In the genomic region with DNA sequence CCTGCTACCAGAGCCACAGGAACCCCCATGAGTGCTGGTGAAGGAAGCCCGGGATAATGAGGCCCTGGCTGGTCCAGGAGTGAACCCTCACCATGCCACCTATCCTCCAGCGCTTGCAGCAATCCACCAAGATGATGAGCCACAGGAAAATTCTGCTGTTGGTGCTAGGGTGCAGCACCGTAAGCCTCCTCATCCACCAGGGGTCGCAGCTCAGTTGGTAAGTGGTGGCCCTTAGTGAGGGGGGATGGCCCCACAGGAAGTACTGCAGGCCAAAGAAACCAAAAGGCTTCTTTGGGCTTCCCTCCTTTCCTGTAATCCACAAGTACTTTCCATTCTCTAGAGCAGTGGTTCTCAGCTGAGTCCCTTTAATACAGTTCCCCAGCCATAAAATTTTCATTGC, we compare ENCODE assay signal across 10 mouse cellular contexts. TPM values are rescaled to one million over a fixed set of nuclear protein-coding genes. Genes with fewer than 3 reads are reported as not detected.
DNase-seq lines count a peak whose midpoint lies in the region; ATAC-seq lines count a peak whose summit lies in the region.
"Had no signal": no experiment of that assay in that cellular context is flagged by ENCODE, and none has a peak within 500 bp of the region (broad histone marks: within the 10 kb centered on the region; RNA-seq: fewer than 3 reads in every experiment).

No protein-coding gene starts in this region.

- H3K4me1 ChIP-seq in heart, embryonic 12.5 days (replicated peaks), result peaks cover 22% of the 10 kb centered on the region

- H3K27me3 ChIP-seq in heart, embryonic 12.5 days (replicated peaks), result peaks cover 16% of the 10 kb centered on the region
- H3K27me3 ChIP-seq: embryonic facial prominence, embryonic 15.5 days had no signal

- H3K36me3 ChIP-seq in heart, embryonic 12.5 days, result no peaks in the 10 kb centered on the region
- H3K36me3 ChIP-seq: embryonic facial prominence, embryonic 15.5 days had no signal

- peak; percentile 92 for DNase-seq in heart, adult 11 months
- DNase-seq in right cerebral cortex, postnatal 4 days, result peak; percentile 64
- no peak for DNase-seq in right cerebral cortex, adult 18-20 months
- peak; percentile 66 for DNase-seq in c-Kit-positive CD71-negative TER-119-negative erythroid progenitor cells, embryonic 14.5 days (ENCODE audit: low read depth)
- peak; percentile 87 for DNase-seq in induced T-regulatory cell, adult 2 months (ENCODE audit: low read depth)

- H3K4me3 ChIP-seq in heart, embryonic 12.5 days, result no peak overlapping the region
- H3K4me3 ChIP-seq: embryonic facial prominence, embryonic 15.5 days had no signal

- 0 out of 2 replicates have a peak, but pooled peaks cover 8% of the 10 kb centered on the region for H3K9me3 ChIP-seq in heart, embryonic 12.5 days (replicated peaks)
- H3K9me3 ChIP-seq: embryonic facial prominence, embryonic 15.5 days had no signal

- no peak overlapping the region for H3K27ac ChIP-seq in heart, embryonic 12.5 days (ENCODE audit: poor library complexity, severe bottlenecking)
- H3K27ac ChIP-seq: embryonic facial prominence, embryonic 15.5 days; macrophage had no signal

- no peak overlapping the region for H3K4me2 ChIP-seq in heart, embryonic 12.5 days
- H3K4me2 ChIP-seq: embryonic facial prominence, embryonic 15.5 days had no signal

- ATAC-seq in heart, embryonic 12.5 days (ENCODE audit: insufficient number of reproducible peaks, low FRiP score), result no peak
- peak; percentile 77 for ATAC-seq in megakaryocyte-erythroid progenitor cell, adult 5-6 weeks (replicated peaks; ENCODE audit: low FRiP score, low TSS enrichment, poor library complexity, severe bottlenecking)
- ATAC-seq in erythroblast, adult 5-6 weeks (replicated peaks; ENCODE audit: low FRiP score, poor library complexity, severe bottlenecking), result no peak

- H3K9ac ChIP-seq in heart, embryonic 12.5 days, result no peak overlapping the region
- H3K9ac ChIP-seq: embryonic facial prominence, embryonic 15.5 days had no signal

- WGBS in heart, embryonic 12.5 days, result 20% methylated on average over 4 of the region's 4 CpGs

RNA-seq across cellular contexts. Expression of gene Gal3st3, which starts 4.3 kb away (rescaled TPM):
- polyA plus RNA-seq in heart, embryonic 12.5 days (2016; fragmentation: Nextera tagmentation; extraction: Ambion mirVana), result 3.8 and 4.5 TPM in 2 replicates
- not detected in 2 replicates for total RNA-seq in megakaryocyte-erythroid progenitor cell, adult 5-6 weeks (2014; fragmentation: Nextera tagmentation)
- not detected in 2 replicates for total RNA-seq in megakaryocyte-erythroid progenitor cell, adult 5-6 weeks (2017)
- not detected in 2 replicates for total RNA-seq in erythroblast, adult 5-6 weeks (2015; ENCODE audit: low replicate concordance)
- total RNA-seq in erythroblast, adult 5-6 weeks (2017; ENCODE audit: low replicate concordance), result not detected in 2 replicates
- polyA plus RNA-seq: macrophage had no signal

RNA-seq across cellular contexts. Expression of gene Sf3b2, which starts 7.2 kb away (rescaled TPM):
- polyA plus RNA-seq in heart, embryonic 12.5 days (2016; fragmentation: Nextera tagmentation; extraction: Ambion mirVana), result 221 and 227 TPM in 2 replicates
- total RNA-seq in megakaryocyte-erythroid progenitor cell, adult 5-6 weeks (2014; fragmentation: Nextera tagmentation), result 181 and 235 TPM in 2 replicates
- total RNA-seq in megakaryocyte-erythroid progenitor cell, adult 5-6 weeks (2017), result 274 and 277 TPM in 2 replicates
- 38.5 and 55.0 TPM in 2 replicates for total RNA-seq in erythroblast, adult 5-6 weeks (2015; ENCODE audit: low replicate concordance)
- 59.6 and 76.3 TPM in 2 replicates for total RNA-seq in erythroblast, adult 5-6 weeks (2017; ENCODE audit: low replicate concordance)

RNA-seq across cellular contexts. Expression of gene Pacs1, which starts 29.5 kb away (rescaled TPM):
- 27.9 and 28.4 TPM in 2 replicates for polyA plus RNA-seq in heart, embryonic 12.5 days (2016; fragmentation: Nextera tagmentation; extraction: Ambion mirVana)
- total RNA-seq in megakaryocyte-erythroid progenitor cell, adult 5-6 weeks (2014; fragmentation: Nextera tagmentation), result 44.9 and 52.2 TPM in 2 replicates
- total RNA-seq in megakaryocyte-erythroid progenitor cell, adult 5-6 weeks (2017), result 10.1 and 12.4 TPM in 2 replicates
- 7.7 and 8.1 TPM in 2 replicates for total RNA-seq in erythroblast, adult 5-6 weeks (2015; ENCODE audit: low replicate concordance)
- 5.3 and 7.0 TPM in 2 replicates for total RNA-seq in erythroblast, adult 5-6 weeks (2017; ENCODE audit: low replicate concordance)

RNA-seq across cellular contexts. Expression of gene Catsper1, which starts 33.1 kb away (rescaled TPM):
- not detected in 2 replicates for polyA plus RNA-seq in heart, embryonic 12.5 days (2016; fragmentation: Nextera tagmentation; extraction: Ambion mirVana)
- total RNA-seq in megakaryocyte-erythroid progenitor cell, adult 5-6 weeks (2014; fragmentation: Nextera tagmentation), result not detected in 2 replicates
- total RNA-seq in megakaryocyte-erythroid progenitor cell, adult 5-6 weeks (2017), result not detected in 2 replicates
- total RNA-seq in erythroblast, adult 5-6 weeks (2015; ENCODE audit: low replicate concordance), result not detected in 2 replicates
- total RNA-seq in erythroblast, adult 5-6 weeks (2017; ENCODE audit: low replicate concordance), result not detected in 2 replicates
- polyA plus RNA-seq: embryonic facial prominence, embryonic 15.5 days; macrophage had no signal

RNA-seq across cellular contexts. Expression of gene Cst6, which starts 46.9 kb away (rescaled TPM):
- polyA plus RNA-seq in heart, embryonic 12.5 days (2016; fragmentation: Nextera tagmentation; extraction: Ambion mirVana), result not detected in 2 replicates
- total RNA-seq in megakaryocyte-erythroid progenitor cell, adult 5-6 weeks (2014; fragmentation: Nextera tagmentation), result not detected in 2 replicates
- not detected in 2 replicates for total RNA-seq in megakaryocyte-erythroid progenitor cell, adult 5-6 weeks (2017)
- not detected in 2 replicates for total RNA-seq in erythroblast, adult 5-6 weeks (2015; ENCODE audit: low replicate concordance)
- not detected in 2 replicates for total RNA-seq in erythroblast, adult 5-6 weeks (2017; ENCODE audit: low replicate concordance)
